Mouse (Mus musculus) thymus, postnatal 4 days (tissue): ENCODE data around the gene 4933406M09Rik.
A peak's percentile ranks its signal among the peaks of the same experiment; 100 is the strongest.

Experiments
- DNase-seq: peaks from one replicate; pipeline ENCODE4 v3.0.0; 2021

Gene 4933406M09Rik

DNA sequence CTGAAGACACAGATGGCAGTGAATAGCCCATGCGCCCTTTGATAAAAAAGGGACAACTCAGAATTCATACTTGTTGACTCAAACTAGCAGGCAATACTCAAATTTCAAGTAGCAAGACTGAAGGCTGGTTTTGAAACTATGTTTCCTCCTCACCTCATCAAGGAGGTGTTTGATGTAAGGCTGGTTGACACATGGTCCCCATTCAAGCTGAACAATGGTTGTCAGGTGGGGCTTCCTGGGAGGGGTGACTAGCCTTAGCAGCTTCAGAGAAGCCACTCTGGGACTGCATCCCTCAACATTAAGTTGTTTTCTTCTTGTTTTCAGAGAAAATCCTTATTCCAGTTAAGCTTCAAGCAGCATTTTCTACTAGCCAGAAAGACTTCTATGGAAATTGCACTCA lies at the start of gene 4933406M09Rik:
4933406M09Rik (plus strand) TSS at position 275 of the 400 bp plus-strand sequence.
- no peak for DNase-seq

DNA sequence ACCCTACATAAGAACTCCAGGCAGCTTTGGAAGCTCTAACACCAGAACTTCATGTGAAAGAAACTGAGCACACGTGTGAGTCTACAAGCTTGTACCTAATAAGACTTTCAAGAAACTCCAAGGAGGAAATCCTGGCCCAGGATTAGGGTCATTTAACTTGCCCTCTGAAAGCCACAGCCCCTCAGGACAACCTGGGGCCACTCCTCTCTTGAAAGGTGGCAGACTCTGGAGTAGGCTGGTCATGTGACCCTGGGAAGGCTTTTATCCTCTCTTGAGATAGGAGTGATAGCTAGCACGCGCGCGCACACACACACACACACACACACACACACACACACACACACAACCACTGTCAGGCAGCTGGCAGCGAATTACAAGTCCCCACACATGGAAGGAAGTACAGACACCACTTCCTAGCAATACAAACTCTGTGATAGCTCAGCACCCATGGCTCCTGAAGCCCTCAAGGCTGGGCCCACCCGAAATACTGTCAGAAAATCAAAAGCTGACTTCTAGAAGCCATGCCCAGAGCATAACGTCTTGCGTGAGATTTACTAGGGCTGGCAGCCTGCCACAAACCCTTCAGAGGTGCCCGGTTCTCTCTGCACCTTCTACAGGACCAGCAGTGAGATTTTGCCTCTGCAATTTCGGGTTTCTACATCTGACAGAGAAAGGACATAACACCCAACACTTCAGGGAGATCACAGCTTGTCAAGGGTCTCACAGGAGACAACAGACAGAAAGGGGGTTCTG lies 48.6 kb upstream of the 4933406M09Rik start:
- DNase-seq = peak; percentile 33

DNA sequence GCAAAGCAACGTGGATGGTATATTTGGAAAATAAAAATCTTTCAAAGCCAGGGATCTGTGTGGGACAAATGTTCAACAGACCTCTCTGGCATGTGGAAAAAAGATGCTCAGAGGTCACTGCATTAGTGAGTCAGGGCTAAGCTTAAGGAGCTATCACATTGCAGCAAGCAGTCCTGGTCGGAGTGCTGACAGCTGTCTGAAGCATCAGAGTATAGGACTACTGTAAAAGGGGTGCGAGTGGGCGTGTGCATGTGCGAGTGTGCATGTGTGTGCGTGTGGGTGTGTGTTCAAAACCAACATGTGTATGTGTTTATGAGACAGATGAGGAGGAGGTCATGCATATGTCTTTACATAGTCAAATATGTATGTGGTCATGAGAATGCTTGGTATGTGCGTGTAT lies 46.6 kb upstream of the 4933406M09Rik start:
- DNase-seq = no peak

DNA sequence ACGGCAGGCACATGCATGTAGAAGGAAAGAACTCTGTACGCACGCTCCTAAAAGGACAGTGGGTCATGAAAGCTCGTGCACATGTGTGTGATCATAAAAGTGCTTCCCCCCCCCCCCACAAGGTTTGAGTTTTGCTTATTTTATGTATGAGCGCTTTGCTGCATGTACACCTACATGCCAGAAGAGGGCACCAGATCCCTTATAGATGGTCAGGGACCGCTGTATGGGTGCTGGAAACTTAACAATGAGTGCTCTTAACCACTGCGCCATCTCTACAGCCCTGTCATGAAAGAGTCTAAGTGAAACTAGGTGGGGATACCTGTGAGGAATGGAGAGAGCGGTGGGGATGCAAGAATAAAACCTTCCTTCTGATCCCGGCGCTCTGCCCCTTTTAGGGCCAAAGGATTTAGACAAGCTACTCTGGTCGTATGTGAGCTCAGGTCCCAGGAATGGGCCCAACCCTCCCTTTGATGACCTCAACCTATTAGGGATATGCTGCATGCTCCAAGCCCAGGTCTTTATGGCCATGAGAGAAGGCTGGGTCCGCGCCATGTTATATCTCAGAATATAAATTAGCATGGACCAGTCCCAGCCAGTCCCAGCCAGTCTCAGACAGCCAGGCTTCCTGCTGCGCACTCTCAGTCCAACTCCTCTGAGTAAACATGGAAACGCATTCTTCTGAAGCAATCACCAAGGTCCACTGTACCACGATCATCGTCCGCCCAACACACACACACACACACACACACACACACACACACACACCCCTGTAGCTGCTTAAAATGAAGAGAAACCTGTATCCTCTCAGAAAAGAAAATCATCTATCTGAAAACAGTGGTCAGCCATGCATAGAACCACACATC lies 45.8 kb upstream of the 4933406M09Rik start:
- no peak for DNase-seq

DNA sequence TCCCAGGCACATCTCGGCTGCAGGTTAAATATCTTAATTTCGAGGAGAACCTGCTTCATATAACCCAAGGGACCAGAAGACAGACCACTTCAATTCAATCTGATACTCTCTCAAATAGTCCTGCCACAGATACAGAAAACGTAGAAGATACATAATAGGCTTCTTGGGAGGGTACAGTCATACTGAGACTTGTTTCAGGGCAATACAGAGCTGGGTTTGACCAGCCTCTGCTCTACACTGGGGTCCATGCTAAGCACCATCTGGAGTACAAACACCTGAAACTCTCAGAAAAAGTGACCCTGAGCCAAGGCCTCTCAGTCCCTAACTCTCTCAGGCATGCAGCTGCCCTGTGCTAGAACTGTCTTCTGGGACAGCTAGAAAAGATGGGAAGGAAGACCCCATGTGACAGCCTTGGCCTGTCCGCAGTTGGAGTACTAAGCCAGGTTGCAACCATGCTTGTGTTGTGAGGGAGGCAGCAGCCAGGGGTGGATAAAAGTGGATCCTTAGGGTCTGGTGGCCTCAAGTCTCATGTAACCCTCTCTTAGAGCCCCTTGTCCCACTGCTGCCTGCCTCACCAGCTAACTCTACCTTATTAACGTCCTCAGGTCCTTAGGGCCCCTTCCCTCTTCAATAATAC lies 44.0 kb upstream of the 4933406M09Rik start:
- no peak for DNase-seq

DNA sequence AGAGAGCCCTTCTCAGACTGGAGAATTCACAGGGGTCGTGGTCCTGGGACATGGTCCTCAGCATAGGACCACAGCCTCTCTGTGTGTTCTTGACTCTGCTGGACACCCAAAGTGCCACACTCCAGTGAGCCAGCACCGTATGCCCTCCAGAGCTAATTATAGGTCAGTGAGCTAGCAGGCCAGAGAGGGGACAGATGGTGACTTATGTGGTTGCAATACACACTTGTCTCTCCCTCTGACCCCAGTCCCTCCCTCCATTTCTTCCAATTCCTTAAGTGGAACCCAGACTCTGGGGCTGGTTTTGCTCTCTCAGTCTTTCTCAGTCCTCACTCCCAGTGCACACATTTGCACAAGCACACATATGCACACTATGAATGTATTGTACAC lies 43.5 kb upstream of the 4933406M09Rik start:
- DNase-seq = no peak

DNA sequence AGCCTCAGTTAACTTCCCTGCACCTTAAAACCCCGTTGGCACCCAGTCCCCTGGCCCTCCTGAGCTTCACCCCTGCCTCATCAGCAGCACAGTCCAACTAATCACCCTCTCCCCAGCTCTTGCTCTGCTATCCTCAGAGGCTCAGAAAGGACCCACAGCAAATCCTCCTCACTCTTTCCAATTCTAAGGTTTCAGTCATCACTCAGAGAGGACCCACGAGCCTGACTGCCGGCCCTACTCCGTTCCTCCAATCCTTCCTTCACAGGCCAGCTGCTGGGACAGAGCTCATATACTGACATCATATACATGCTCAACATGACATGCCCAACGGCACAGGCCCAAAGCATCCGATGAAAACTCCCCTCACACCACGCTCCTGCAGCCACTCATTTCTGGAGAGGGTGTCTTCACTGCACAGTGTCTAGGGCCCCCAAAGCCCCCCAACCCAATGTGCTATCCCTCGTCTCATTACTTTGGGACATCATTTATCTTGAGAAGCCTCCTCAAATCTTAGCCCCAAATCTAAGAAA lies 42.9 kb upstream of the 4933406M09Rik start:
- no peak for DNase-seq

DNA sequence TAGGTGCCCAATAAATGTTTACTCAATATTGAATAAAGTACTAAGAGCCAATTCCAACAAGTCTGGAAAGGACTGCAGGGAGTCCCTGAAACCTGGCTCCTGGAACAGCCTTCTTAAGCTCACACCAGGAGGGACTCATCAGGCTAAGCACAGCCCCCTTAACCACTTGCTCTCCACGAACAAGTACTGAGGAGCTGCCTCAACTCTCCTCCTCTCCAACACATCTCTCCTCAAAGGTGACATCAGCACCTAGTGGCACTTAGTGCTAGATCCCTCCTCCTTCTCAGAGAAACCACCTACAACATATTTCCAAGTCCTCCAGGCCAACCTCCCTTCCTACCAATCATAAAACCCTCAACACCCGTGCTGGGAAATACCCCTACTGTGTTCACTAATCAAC lies 42.2 kb upstream of the 4933406M09Rik start:
- DNase-seq = no peak

DNA sequence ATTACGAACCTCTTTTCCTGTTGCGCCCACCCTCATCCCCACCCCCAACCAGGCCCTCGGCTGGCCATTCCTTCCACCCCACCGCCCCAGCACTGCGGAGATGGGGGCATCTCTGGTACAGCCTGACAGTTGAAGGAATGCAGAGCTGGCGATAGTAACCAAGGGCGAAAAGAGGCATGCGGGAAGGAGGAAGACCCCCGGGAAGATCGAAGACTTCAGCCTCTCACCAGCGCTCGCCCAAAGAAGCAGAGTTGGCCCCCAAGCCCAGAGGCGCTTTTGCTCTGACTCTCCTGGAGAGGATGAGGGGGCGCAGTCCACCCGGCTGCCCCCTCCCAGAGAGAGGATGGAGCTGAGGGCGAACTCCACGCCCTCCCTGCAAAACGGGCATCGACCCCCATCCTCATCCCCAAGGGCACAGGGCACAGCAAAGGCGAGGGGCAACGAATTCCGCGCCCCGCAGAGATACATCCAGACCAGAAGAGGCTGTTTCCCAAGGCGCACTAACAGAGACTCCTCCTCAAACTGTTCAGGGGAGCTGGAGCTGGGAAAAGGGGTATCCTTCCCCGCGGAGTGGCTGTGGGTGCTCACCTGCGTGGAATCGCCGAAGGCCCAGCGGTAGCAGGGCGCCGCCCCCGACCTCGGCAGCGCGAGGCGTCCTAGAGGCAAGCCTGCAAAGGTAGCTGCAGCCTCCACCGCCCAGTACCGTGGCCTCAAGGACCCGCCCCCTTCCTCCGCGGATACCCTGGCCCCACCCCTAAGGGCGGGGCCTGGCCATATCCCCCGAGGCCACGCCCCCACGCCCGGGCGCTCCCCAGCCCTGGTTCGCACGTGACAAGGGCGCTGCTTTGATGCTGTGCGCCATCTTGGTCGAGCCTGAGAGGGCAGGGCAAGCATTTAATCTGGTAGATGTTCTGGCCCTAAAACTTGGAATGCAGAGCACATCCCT lies 41.5 kb upstream of the 4933406M09Rik start:
- peak; percentile 91 for DNase-seq

DNA sequence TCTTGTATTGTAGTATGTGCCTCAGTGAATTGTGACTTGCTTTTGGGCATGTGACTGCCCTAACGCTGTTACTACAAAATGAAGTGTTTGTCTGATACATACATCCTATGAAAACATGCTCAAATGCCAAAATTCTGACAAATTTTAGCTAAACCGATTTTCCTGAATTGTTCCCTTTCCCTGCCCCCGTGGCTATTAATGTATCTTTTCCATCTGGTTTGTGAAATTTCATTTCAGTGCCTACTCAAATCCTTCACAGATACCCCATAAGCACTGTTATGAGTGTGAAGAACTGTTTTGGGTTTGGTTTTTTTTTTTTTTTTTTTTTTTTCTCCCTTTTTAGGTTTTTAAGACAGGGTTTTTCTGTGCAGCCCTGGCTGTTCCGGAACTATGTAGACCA lies 40.7 kb upstream of the 4933406M09Rik start:
- DNase-seq = no peak

DNA sequence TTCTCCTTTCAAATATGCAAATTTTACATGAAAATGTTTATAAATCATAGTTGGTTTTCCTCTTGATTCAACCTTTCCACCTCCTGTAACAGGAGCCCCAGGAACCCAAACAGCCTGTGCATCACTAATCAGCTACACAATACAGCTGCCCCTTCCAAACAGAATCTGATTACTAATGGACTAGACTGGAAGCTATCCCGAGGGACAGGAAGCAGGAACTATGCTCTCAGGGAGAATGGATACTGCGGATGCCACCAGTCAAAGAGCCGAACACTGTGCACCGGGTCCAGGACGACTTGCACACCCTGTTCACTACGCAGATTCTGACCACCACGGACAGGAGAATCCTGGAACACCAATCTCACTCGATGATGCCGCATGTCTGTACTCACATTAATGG lies 37.9 kb upstream of the 4933406M09Rik start:
- DNase-seq = no peak

DNA sequence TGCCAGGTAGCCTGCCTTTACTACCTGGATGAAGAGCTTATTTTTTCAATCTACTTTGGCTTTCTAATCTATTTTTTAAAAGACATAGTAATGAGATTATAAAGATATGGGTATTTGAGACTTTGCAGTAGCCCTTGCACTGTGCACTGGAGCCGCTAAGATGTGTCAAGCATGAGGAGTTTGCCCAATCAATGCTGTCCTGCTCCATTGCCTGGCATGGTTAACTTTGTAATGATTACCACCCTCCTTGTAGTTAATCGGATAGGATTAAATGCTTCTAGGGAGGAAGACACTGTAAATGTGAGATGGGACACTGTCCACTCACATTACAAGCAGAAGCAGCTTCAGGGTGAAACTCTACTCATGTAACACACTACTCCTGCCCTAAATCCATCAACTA lies 32.4 kb upstream of the 4933406M09Rik start:
- DNase-seq = no peak

DNA sequence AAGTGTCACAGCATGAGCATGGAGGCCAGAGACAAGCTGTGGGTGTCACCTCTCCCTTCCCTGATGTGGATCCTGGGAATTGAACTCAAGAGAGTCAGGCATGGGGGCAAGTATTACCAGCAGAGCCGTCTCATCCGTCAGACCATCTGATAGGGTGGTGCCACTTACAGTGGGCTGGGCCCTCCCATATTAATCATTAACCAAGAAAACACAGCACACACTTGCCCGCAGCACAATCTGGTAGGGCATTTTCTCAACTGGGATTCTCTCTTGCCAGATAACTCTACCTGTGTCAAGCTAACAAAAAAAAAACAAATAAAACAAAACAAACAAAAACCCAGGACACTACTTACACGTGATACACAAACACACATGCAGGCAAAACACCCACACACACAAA lies 28.3 kb upstream of the 4933406M09Rik start:
- DNase-seq = no peak

DNA sequence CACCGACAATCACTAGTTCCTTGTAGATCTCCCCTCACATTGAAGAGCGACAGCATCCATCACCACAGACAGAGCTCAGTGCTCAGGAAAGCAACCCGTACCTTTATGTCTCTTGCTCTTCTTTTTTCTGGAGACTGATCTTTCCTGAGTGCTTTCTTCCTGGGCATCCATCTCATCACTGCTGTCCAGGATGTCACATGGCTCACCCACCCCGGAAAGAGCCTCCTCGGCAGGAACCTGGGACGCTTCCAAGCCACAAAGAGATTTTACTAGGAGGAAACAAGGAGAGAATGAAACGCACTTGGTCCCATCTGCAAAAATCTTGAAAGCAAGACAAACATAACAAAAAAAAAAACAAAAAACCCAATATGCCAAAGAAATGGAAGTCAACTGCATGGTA lies 25.1 kb upstream of the 4933406M09Rik start:
- no peak for DNase-seq

DNA sequence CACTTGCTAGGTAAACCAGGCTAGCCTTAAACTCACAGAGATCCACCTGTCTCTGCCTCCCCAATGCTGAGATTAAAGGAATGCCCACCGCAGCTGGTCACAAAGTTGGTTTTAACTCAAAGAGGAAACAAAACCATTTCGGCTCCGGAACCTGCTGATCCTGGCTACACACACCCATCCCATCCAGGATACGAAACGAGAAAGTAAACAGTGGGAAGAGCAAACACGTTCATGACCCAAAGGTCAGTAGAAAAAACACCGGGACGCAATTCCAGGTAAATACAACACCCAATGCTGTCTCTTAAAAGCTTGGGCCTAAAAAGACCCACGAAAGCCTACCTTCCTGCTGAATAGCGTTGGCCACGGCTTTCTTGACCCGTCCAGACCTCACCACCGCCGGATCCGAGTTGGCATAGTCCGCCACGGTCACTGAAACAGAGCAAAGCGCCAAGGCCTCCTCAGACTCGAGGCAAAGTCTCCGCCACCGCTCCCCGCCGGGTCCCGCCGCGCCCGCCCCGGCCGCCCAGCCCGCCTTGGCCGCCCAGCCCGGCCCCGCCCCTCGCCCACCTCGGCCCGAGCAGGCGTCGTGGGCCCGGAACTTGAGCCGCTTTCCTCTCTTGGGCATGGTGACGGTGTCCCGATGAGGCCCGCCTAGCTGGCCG lies 24.4 kb upstream of the 4933406M09Rik start:
- DNase-seq = no peak

DNA sequence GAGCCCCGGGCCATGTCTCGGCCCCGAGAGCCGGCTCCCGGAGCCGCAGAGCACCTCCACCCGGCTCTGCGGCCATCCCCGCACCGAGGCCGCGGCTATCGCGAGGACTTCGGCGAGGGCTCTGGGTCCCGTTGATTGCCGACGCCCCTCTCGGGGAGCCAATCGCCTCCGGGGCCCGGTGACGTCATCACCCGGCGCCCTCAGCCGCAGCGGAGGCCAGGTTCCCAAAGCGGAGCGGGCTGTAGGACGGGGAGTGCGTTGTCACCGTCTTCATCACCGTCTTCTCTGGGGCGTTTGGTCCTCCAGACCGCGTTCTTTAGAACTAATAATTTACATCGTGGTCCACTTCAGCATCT lies 23.9 kb upstream of the 4933406M09Rik start, which contains the start of gene Tmem183a:
Tmem183a (minus strand) TSS at position 123 of the 356 bp plus-strand sequence.
- DNase-seq = peak; percentile 98

DNA sequence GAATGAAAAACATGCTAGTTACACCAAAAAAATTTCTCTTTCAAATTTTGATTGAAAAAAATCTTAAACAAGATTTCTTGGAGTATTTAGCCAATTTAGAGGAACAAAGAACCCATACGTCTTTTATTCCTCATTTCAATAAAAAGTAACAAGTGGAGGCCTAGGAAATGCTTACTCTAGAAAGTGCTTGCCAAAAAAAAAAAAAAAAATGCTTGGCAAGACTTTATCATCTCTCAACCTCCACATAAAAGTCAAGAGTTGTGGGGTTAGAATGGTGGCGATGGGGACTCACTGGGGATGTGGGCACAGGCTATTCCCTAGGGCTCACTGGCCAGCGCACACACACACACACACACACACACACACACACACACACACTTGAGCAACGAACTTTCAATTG lies 22.5 kb upstream of the 4933406M09Rik start:
- no peak for DNase-seq

DNA sequence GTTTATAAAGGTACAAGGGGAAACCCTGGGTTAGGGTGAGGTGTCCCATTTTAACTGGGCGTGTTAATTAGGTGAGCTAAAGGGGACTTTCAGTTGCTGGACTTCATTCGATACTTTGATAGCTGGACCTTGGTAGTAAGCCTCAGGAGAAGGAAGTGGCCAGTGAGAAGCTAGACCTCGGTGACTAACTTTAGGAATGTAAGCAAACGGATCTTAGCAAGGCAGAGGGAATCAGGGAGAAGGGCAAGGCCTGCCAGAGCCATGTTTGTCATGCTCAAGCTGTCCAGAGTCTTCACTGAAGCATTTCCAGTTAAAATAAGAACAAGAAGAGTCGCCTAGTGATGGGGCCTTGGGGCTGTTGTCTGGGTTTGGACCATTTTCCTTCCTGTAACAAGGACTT lies 20.2 kb upstream of the 4933406M09Rik start:
- no peak for DNase-seq

DNA sequence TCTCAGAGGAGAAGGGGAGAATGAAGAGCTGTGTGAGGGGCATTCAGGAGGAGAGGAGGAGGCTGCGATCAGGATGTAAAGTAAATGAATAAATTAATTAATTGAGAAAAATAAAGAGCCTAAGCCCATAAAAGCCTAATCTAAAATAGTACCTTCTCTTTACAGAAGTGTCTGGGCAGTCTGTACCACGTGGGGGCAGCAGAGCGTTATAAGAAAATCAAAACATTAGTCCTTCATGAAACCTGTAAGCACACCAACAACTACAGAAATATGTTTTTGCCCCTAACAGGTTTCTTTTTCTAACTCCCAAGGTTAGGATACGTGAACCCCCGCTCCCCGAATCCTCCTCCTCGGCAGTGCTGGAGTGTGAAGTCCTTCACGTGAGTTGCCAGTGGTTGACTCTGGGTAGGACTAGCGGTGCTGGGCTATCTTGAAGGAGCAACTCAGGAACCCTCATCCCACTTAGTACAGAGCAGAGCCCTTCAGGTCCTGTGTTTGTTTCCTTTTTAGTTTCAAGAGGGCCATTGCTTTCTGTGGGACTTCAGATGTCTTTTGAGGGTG lies 16.9 kb upstream of the 4933406M09Rik start:
- peak; percentile 76 for DNase-seq

DNA sequence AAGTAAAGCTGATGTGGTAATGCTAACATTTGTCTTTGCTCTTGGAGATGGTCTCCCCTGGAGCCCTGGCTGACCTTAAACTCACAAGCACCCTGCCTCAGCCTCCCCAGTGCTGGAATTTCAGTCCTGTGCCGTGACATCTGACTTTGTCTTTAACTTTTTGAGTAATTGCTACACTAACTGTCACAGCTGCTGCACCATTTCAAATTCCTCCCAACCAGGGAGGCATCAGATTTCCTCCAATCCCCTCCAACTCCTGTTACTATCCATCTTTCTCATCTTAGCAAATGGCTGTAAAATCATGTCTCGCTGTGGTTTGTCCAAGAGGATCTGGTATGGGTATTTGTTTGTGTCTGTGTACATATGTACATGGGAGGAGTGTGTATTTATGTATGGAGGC lies 11.6 kb upstream of the 4933406M09Rik start:
- no peak for DNase-seq

DNA sequence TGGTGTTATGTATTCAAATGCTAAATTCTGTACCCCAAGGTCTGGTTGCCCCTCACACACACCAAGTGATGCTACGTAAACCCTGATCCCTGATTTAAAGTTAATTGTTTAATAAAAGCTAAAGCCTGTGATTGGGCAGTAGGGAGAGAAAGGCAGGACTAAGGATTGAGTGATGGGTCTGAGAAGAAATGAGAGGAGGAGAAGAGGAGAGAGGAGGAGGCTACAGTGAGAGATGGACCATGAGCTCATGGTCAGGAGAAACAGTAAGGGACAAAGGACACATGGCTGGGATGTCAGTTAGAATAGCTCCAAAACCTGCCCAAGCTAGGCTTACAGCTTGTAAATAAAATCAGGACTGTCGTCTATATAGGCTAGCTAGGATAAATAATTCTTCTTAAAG lies 4.7 kb upstream of the 4933406M09Rik start:
- no peak for DNase-seq
